Mouse (Mus musculus) neural tube, embryonic 11.5 days (tissue): ENCODE data around the gene Glis3. TPM values are rescaled to one million over a fixed set of nuclear protein-coding genes. Genes with fewer than 3 reads are reported as not detected.

Experiments
- ATAC-seq: fragments of 200-750 bp; cut with Nextera tagmentation; 2 replicates; pipeline ENCODE4 v1.8.0; 2017; ENCODE audit warnings: moderate number of reproducible peaks, mild to moderate bottlenecking, moderate TSS enrichment, moderate library complexity; ENCODE audit not compliant: insufficient read depth, low FRiP score, low TSS enrichment
- DNase-seq: peaks from one replicate; pipeline ENCODE4 v3.0.0-alpha.2; 2015; ENCODE audit warnings: low spot score
- H3K27ac ChIP-seq: fragments of 300-500 bp; sonication (generic); 2 replicates; pipeline ENCODE4 v1.5.1; 2014; ENCODE audit warnings: low read depth, mild to moderate bottlenecking, low read length
- H3K27me3 ChIP-seq: fragments of 300-500 bp; sonication (generic); 2 replicates; pipeline ENCODE4 v1.6.1; 2014; ENCODE audit warnings: mild to moderate bottlenecking, low read length, mixed read lengths; ENCODE audit not compliant: control insufficient read depth, insufficient read depth
- H3K36me3 ChIP-seq: fragments of 300-500 bp; sonication (generic); 2 replicates; pipeline ENCODE4 v1.6.1; 2014; ENCODE audit warnings: mild to moderate bottlenecking, low read length, moderate library complexity, mixed read lengths; ENCODE audit not compliant: control insufficient read depth, insufficient read depth
- H3K4me1 ChIP-seq: fragments of 300-500 bp; sonication (generic); 2 replicates; pipeline ENCODE4 v1.6.1; 2014; ENCODE audit warnings: low read length, mixed read lengths; ENCODE audit not compliant: control insufficient read depth, insufficient read depth
- H3K4me2 ChIP-seq: fragments of 300-500 bp; sonication (generic); 2 replicates; pipeline ENCODE4 v1.6.1; 2014; ENCODE audit warnings: low read depth, mild to moderate bottlenecking, moderate library complexity
- H3K4me3 ChIP-seq: fragments of 300-500 bp; sonication (generic); 2 replicates; pipeline ENCODE4 v1.5.1; 2014; ENCODE audit warnings: low read depth, low read length
- H3K9ac ChIP-seq: fragments of 300-500 bp; sonication (generic); 2 replicates; pipeline ENCODE4 v1.6.1; 2014; ENCODE audit warnings: mild to moderate bottlenecking, low read length
- H3K9me3 ChIP-seq: fragments of 300-500 bp; sonication (generic); 2 replicates; pipeline ENCODE4 v1.6.1; 2016; ENCODE audit warnings: low read length; ENCODE audit not compliant: control insufficient read depth
- WGBS: fragments of 180-500 bp; shearing (Covaris S2); extraction: QIAGEN DNeasy Blood & Tissue Kit; methylation state at CpG from one replicate; pipeline ENCODE4 v1.1.7; 2014; 5-methylcytosine and 5-hydroxymethylcytosine counted together
- polyA plus RNA-seq: library from polyadenylated mRNA; unstranded; fragments of >200 nt; fragmentation: Nextera tagmentation; extraction: Ambion mirVana; gene quantifications from 2 replicates; pipeline ENCODE4 v1.2.1, GENCODE M21; 2014

Gene Glis3
- polyA plus RNA-seq, 1 experiment from 2014 or later: 1.6 TPM

- Histone ChIP-seq H3K4me1 (peaks cover 5% of the 10 kb centered on the region; the same call in 1 of the 2 replicates), H3K27ac (no peak overlapping the region), H3K27me3 (no peaks in the 10 kb centered on the region), H3K4me2 (no peak overlapping the region), H3K9ac (no peak overlapping the region), H3K36me3 (no peaks in the 10 kb centered on the region), H3K9me3 (no peaks in the 10 kb centered on the region), H3K4me3 (no peak overlapping the region)
- 89% methylated on average over 4 of the region's 4 CpGs for WGBS
- ATAC-seq (no peak), DNase-seq (no peak)
These were observed 405.9 kb downstream of the Glis3 start for GRCm38 (mm10) chr19:28273946-28274345.

DNA sequence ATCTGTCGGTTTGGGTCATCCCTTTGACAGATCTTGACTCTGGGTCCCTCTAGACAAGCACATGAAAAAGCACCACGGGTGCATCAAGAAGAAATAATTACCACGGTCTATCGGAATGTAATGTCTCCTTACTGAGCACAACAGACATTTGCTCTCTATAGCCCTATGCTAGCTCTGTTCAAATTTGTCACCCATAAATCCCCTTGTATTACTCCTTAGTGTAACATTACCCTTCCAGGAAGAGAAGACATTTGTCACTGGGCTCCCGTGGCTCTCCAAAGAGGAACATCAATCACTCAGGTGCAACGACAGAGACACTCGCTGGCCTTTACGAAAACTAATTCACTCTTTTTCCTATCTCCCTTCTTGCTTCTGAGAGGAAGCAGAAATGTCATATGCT is 413.0 kb downstream of the Glis3 start:
- no peak overlapping the region for H3K4me2 ChIP-seq
- no peaks in the 10 kb centered on the region for H3K27me3 ChIP-seq
- DNase-seq (no peak), ATAC-seq (no peak)
- no peaks in the 10 kb centered on the region for H3K36me3 ChIP-seq
- H3K27ac ChIP-seq: no peak overlapping the region
- no peaks in the 10 kb centered on the region for H3K9me3 ChIP-seq
- H3K4me3 ChIP-seq: no peak overlapping the region
- no peak overlapping the region for H3K9ac ChIP-seq
- no peaks in the 10 kb centered on the region for H3K4me1 ChIP-seq
- 45% methylated on average over 8 of the region's 8 CpGs for WGBS

- WGBS: 94% methylated on average over 2 of the region's 2 CpGs
- no peaks in the 10 kb centered on the region for H3K36me3 ChIP-seq
- no peaks in the 10 kb centered on the region for H3K27me3 ChIP-seq
- ATAC-seq (no peak), DNase-seq (no peak)
- no peak overlapping the region for H3K4me2 ChIP-seq
- no peaks in the 10 kb centered on the region for H3K4me1 ChIP-seq
- H3K27ac ChIP-seq: no peak overlapping the region
- no peak overlapping the region for H3K9ac ChIP-seq
- no peak overlapping the region for H3K4me3 ChIP-seq
- H3K9me3 ChIP-seq: no peaks in the 10 kb centered on the region
These were observed 414.1 kb downstream of the Glis3 start for GRCm38 (mm10) chr19:28265776-28266175.

GRCm38 (mm10) chr19:28258907-28259675 is 420.8 kb downstream of the Glis3 start:
- ATAC-seq: peak; percentile 53; the same call in 1 of the 2 replicates
- DNase-seq: peak; percentile 14
- Histone ChIP-seq H3K27ac (no peak overlapping the region), H3K9me3 (no peaks in the 10 kb centered on the region), H3K27me3 (no peaks in the 10 kb centered on the region), H3K36me3 (no peaks in the 10 kb centered on the region), H3K4me3 (no peak overlapping the region), H3K4me1 (no peaks in the 10 kb centered on the region), H3K4me2 (no peak overlapping the region), H3K9ac (no peak overlapping the region)
- 76% methylated on average over 18 of the region's 18 CpGs for WGBS

GRCm38 (mm10) chr19:28258480-28258879 is 421.4 kb downstream of the Glis3 start:
- Histone ChIP-seq H3K4me1 (no peaks in the 10 kb centered on the region), H3K9ac (no peak overlapping the region), H3K4me3 (no peak overlapping the region), H3K9me3 (no peaks in the 10 kb centered on the region), H3K36me3 (no peaks in the 10 kb centered on the region), H3K27me3 (no peaks in the 10 kb centered on the region), H3K27ac (no peak overlapping the region), H3K4me2 (no peak overlapping the region)
- 57% methylated on average over 3 of the region's 3 CpGs for WGBS
- ATAC-seq (no peak), DNase-seq (peak; percentile 12)

DNA sequence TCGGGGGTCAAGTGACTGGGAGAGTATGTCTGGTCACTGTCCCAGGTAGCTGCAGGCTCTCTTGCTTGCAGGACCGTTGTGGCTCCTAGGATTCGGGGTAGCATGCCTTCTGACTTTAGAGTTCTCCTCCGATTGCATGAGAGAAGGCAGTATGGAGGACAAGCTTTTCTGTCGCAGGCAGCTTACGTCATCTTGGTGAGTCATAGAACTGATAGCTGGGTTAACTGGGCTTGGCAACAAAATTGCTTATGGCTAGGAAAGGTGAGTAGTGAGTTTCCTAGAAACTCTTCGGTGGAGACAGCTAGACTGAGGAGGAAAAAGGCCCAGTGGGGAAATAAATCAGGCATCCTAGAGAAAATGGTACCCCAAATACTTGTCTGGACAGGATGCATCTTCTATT is 432.5 kb downstream of the Glis3 start:
- WGBS: 90% methylated on average over 7 of the region's 7 CpGs
- Histone ChIP-seq H3K4me2 (no peak overlapping the region), H3K9ac (no peak overlapping the region)

GRCm38 (mm10) chr19:28246186-28246585 is 433.7 kb downstream of the Glis3 start:
- Histone ChIP-seq H3K4me2 (no peak overlapping the region), H3K27me3 (no peaks in the 10 kb centered on the region), H3K9ac (no peak overlapping the region), H3K9me3 (no peaks in the 10 kb centered on the region), H3K27ac (no peak overlapping the region), H3K4me3 (no peak overlapping the region), H3K4me1 (no peaks in the 10 kb centered on the region), H3K36me3 (no peaks in the 10 kb centered on the region)
- ATAC-seq (no peak), DNase-seq (no peak)
- 87% methylated on average over 5 of the region's 5 CpGs for WGBS

More for the DNA sequence above, 432.5 kb downstream of the Glis3 start:
- no peaks in the 10 kb centered on the region for H3K27me3 ChIP-seq
- no peaks in the 10 kb centered on the region for H3K36me3 ChIP-seq
- H3K4me3 ChIP-seq: no peak overlapping the region
- H3K9me3 ChIP-seq: no peaks in the 10 kb centered on the region
- no peak for DNase-seq
- no peaks in the 10 kb centered on the region for H3K4me1 ChIP-seq
- ATAC-seq: no peak
- H3K27ac ChIP-seq: no peak overlapping the region

DNA sequence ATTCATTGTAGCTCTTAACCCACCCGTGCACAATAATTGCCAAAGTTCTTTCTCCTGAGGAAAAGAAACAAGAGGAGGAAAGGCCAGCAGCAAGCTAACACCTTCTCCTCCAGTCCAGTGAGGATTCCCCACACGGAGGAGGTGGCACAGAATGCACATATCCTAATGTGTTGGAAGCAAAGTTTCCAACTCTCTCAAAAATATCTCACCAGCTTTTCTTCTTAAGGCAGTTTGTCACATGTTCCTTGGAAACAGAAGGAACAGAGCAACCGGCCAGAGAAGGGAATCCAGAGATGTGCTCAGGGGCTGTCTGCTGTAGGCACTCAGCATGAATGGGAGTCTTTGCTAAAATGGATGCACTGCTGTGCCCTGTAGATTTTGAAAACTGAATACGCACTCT is 441.8 kb downstream of the Glis3 start:
- no peaks in the 10 kb centered on the region for H3K36me3 ChIP-seq
- H3K4me3 ChIP-seq: no peak overlapping the region
- H3K27me3 ChIP-seq: no peaks in the 10 kb centered on the region
- no peak overlapping the region for H3K27ac ChIP-seq
- ATAC-seq (no peak), DNase-seq (no peak)
- H3K9ac ChIP-seq: no peak overlapping the region
- no peaks in the 10 kb centered on the region for H3K9me3 ChIP-seq
- no peak overlapping the region for H3K4me2 ChIP-seq
- H3K4me1 ChIP-seq: no peaks in the 10 kb centered on the region
- 84% methylated on average over 4 of the region's 4 CpGs for WGBS

GRCm38 (mm10) chr19:28237621-28238020 is 442.3 kb downstream of the Glis3 start:
- Histone ChIP-seq H3K4me2 (no peak overlapping the region), H3K36me3 (no peaks in the 10 kb centered on the region), H3K4me1 (no peaks in the 10 kb centered on the region), H3K9me3 (no peaks in the 10 kb centered on the region), H3K27me3 (no peaks in the 10 kb centered on the region), H3K9ac (no peak overlapping the region), H3K4me3 (no peak overlapping the region), H3K27ac (no peak overlapping the region)
- no peak for ATAC-seq
- no peak for DNase-seq
- WGBS: 96% methylated on average over 2 of the region's 2 CpGs
